In genomic region chr4:66482495-66483291, GRCm38 (mm10) we compare ENCODE assay signal across 9 mouse cellular contexts.
DNase-seq lines count a peak whose midpoint lies in the region; ATAC-seq and TF ChIP-seq lines count a peak whose summit lies in the region.
"Had no signal": no experiment of that assay in that cellular context is flagged by ENCODE, and none has a peak within 500 bp of the region (broad histone marks: within the 10 kb centered on the region; RNA-seq: fewer than 3 reads in every experiment).

No protein-coding gene starts in this region.

- no peaks in the 10 kb centered on the region for H3K36me3 ChIP-seq in hindbrain, embryonic 13.5 days
- H3K36me3 ChIP-seq in stomach, postnatal 0 days (ENCODE audit: control insufficient read depth, insufficient read depth, low read length), result no peaks in the 10 kb centered on the region

- H3K4me1 ChIP-seq in hindbrain, embryonic 13.5 days (replicated peaks), result peaks cover 8% of the 10 kb centered on the region
- H3K4me1 ChIP-seq in stomach, postnatal 0 days (replicated peaks; ENCODE audit: control insufficient read depth, insufficient read depth), result no peaks in the 10 kb centered on the region; the same call in 1 of the 2 replicates

- H3K9me3 ChIP-seq in hindbrain, embryonic 13.5 days, result no peaks in the 10 kb centered on the region
- H3K9me3 ChIP-seq in stomach, postnatal 0 days (ENCODE audit: control insufficient read depth, low read length), result no peaks in the 10 kb centered on the region

- no peak overlapping the region for H3K4me2 ChIP-seq in hindbrain, embryonic 13.5 days
- H3K4me2 ChIP-seq in stomach, postnatal 0 days (replicated peaks; ENCODE audit: low read depth), result no peak overlapping the region

- TF ChIP-seq EP300 in stomach, postnatal 0 days (optimal IDR thresholded peaks at IDR 0.05), result no peak

- H3K27me3 ChIP-seq in hindbrain, embryonic 13.5 days, result no peaks in the 10 kb centered on the region
- H3K27me3 ChIP-seq in stomach, postnatal 0 days (ENCODE audit: control insufficient read depth, insufficient read depth, low read length), result no peaks in the 10 kb centered on the region

- WGBS in hindbrain, embryonic 13.5 days, result 30% methylated on average over 2 of the region's 2 CpGs
- whole genome bisulfite sequencing in stomach, postnatal 0 days, result 17% methylated on average over 2 of the region's 2 CpGs

- H3K4me3 ChIP-seq in hindbrain, embryonic 13.5 days, result no peak overlapping the region
- H3K4me3 ChIP-seq in stomach, postnatal 0 days (ENCODE audit: low read depth, low read length), result no peak overlapping the region
- H3K4me3 ChIP-seq: erythroblast, embryonic 14.5 days had no signal

- DNase-seq in urinary bladder, postnatal 36 days (ENCODE audit: low spot score in 2 of 2), result peak; percentile 1 to 47
- no peak for DNase-seq in urinary bladder, postnatal 10 days (ENCODE audit: low spot score)
- peak; percentile 60 for DNase-seq in gastrocnemius, adult 18-20 months (ENCODE audit: low spot score)
- peak; percentile 18 for DNase-seq in layer of hippocampus, adult 9-10 months (ENCODE audit: low spot score)
- peak; percentile 36 for DNase-seq in lung, postnatal 25 days (ENCODE audit: low spot score)
- DNase-seq in stomach, postnatal 0 days (ENCODE audit: low spot score), result peak; percentile 29
- DNase-seq in thymus, postnatal 10 days (ENCODE audit: low spot score in 2 of 2), result no peak

- no peak overlapping the region for H3K9ac ChIP-seq in hindbrain, embryonic 13.5 days
- H3K9ac ChIP-seq in stomach, postnatal 0 days (ENCODE audit: low read length), result no peak overlapping the region

- no peak for TF ChIP-seq CTCF in stomach, postnatal 0 days (IDR thresholded peaks at IDR 0.05; ENCODE audit: low read depth)

- ATAC-seq in hindbrain, embryonic 13.5 days (ENCODE audit: low FRiP score), result peak; percentile 98
- peak; percentile 76 for ATAC-seq in stomach, postnatal 0 days (ENCODE audit: low FRiP score, low TSS enrichment)

- H3K27ac ChIP-seq in hindbrain, embryonic 13.5 days, result no peak overlapping the region
- H3K27ac ChIP-seq in stomach, postnatal 0 days (replicated peaks), result 0 out of 2 replicates have a peak overlapping the region, but pooled peaks have one; percentile 18

Comparison
In these comparisons a context has a peak if more than half of its experiments do, and no peak if none do; other contexts are left out.
1. DNase-seq: peak in urinary bladder, postnatal 36 days (2 of 2), gastrocnemius, adult 18-20 months (single experiment), layer of hippocampus, adult 9-10 months (single experiment), lung, postnatal 25 days (single experiment) and stomach, postnatal 0 days (single experiment); none in urinary bladder, postnatal 10 days (single experiment) and thymus, postnatal 10 days (0 of 2).